Mouse (Mus musculus) olfactory bulb, adult 2 months (tissue): ENCODE data around the gene Rhobtb1. TPM values are rescaled to one million over a fixed set of nuclear protein-coding genes. Genes with fewer than 3 reads are reported as not detected.

Experiments used
- H3K27ac ChIP-seq: fragments of 200-500 bp; 2 replicates; pipeline ENCODE4 v1.5.1; 2012; ENCODE audit warnings: low read depth, low read length; ENCODE audit not compliant: insufficient read depth
- H3K4me1 ChIP-seq: fragments of 200-500 bp; 2 replicates; pipeline ENCODE4 v1.6.1; 2012; ENCODE audit warnings: low read length; ENCODE audit not compliant: control insufficient read depth, insufficient read depth
- H3K4me3 ChIP-seq: fragments of 200-500 bp; 2 replicates; pipeline ENCODE4 v1.5.1; 2012; ENCODE audit warnings: mild to moderate bottlenecking, low read depth, low read length, moderate library complexity; ENCODE audit not compliant: insufficient read depth
- CTCF ChIP-seq: fragments of 200-500 bp; IDR thresholded peaks from 2 replicates; pipeline ENCODE4 v1.5.1; 2012; ENCODE audit warnings: low read depth, mild to moderate bottlenecking, low read length, moderate library complexity; ENCODE audit not compliant: insufficient read depth
- POLR2A ChIP-seq: fragments of 200-500 bp; IDR thresholded peaks from 2 replicates; pipeline ENCODE4 v1.6.1; 2012; ENCODE audit warnings: mild to moderate bottlenecking, low read depth, low read length, moderate library complexity; ENCODE audit not compliant: insufficient read depth
- WGBS: fragments of 180-500 bp; shearing (Covaris S2); methylation state at CpG from one replicate; pipeline ENCODE4 v1.1.7; 2018; 5-methylcytosine and 5-hydroxymethylcytosine counted together
- polyA plus RNA-seq: library from polyadenylated mRNA; stranded (reverse); fragments of >200 nt; gene quantifications from 2 replicates; pipeline ENCODE4 v1.2.4, GENCODE M21; 2012; ENCODE audit warnings: low replicate concordance; ENCODE audit not compliant: missing spikeins, insufficient read depth, insufficient read length

Gene Rhobtb1
- polyA plus RNA-seq, 1 experiment = not detected

GRCm38 (mm10) chr10:69245151-69245550 is 93.9 kb downstream of the Rhobtb1 start:
- Histone ChIP-seq H3K27ac (no peak overlapping the region), H3K4me1 (no peaks in the 10 kb centered on the region), H3K4me3 (no peak overlapping the region)
- TF ChIP-seq CTCF (no peak), POLR2A (no peak)
- WGBS = 90% methylated on average over 4 of the region's 4 CpGs

- WGBS = 89% methylated on average over 10 of the region's 10 CpGs
- Histone ChIP-seq H3K4me1 (no peaks in the 10 kb centered on the region), H3K27ac (no peak overlapping the region), H3K4me3 (no peak overlapping the region)
- TF ChIP-seq POLR2A (no peak), CTCF (no peak)
Observed at GRCm38 (mm10) chr10:69245906-69246668, 94.9 kb downstream of the Rhobtb1 start.

GRCm38 (mm10) chr10:69246762-69247161 is 95.5 kb downstream of the Rhobtb1 start:
- WGBS = 83% methylated on average over 3 of the region's 3 CpGs
- H3K4me1 ChIP-seq = no peaks in the 10 kb centered on the region
- TF ChIP-seq CTCF (no peak), POLR2A (no peak)
- no peak overlapping the region for H3K4me3 ChIP-seq
- no peak overlapping the region for H3K27ac ChIP-seq

GRCm38 (mm10) chr10:69247311-69248033 is 96.2 kb downstream of the Rhobtb1 start:
- peaks cover 4% of the 10 kb centered on the region; the same call in 1 of the 2 replicates for H3K4me1 ChIP-seq
- H3K4me3 ChIP-seq = no peak overlapping the region
- 96% methylated on average over 7 of the region's 7 CpGs for WGBS
- TF ChIP-seq CTCF = no peak
- no peak for TF ChIP-seq POLR2A
- H3K27ac ChIP-seq = no peak overlapping the region

- Histone ChIP-seq H3K27ac (no peak overlapping the region), H3K4me1 (peaks cover 4% of the 10 kb centered on the region; the same call in 1 of the 2 replicates), H3K4me3 (no peak overlapping the region)
- 88% methylated on average over 29 of the region's 29 CpGs for WGBS
- TF ChIP-seq CTCF (no peak), POLR2A (no peak)
Observed at GRCm38 (mm10) chr10:69248261-69249160, 97.3 kb downstream of the Rhobtb1 start.

- Histone ChIP-seq H3K4me1 (peaks cover 13% of the 10 kb centered on the region), H3K4me3 (no peak overlapping the region), H3K27ac (no peak overlapping the region)
- 89% methylated on average over 6 of the region's 6 CpGs for WGBS
- TF ChIP-seq CTCF (no peak), POLR2A (no peak)
Observed at GRCm38 (mm10) chr10:69251254-69251653, 100.0 kb downstream of the Rhobtb1 start.

- H3K27ac ChIP-seq = no peak overlapping the region
- 76% methylated on average over 17 of the region's 17 CpGs for WGBS
- H3K4me1 ChIP-seq = peaks cover 13% of the 10 kb centered on the region
- no peak overlapping the region for H3K4me3 ChIP-seq
- TF ChIP-seq CTCF (no peak), POLR2A (no peak)
Observed at GRCm38 (mm10) chr10:69252112-69253074, 101.2 kb downstream of the Rhobtb1 start.
